Mouse (Mus musculus) intestine, embryonic 16.5 days (tissue): Measurements from ENCODE around the gene Cfap100. TPM values are rescaled to one million over a fixed set of nuclear protein-coding genes. Genes with fewer than 3 reads are reported as not detected.

Experiments used
- ATAC-seq: fragments of 200-750 bp; cut with Nextera tagmentation; 2 replicates; pipeline ENCODE4 v1.8.0; 2017; ENCODE audit warnings: moderate TSS enrichment, moderate library complexity
- H3K27ac ChIP-seq: fragments of 300-500 bp; sonication (generic); 2 replicates; pipeline ENCODE4 v1.5.1; 2014; ENCODE audit warnings: mild to moderate bottlenecking, low read length
- H3K27me3 ChIP-seq: fragments of 300-500 bp; sonication (generic); replicated peaks from 2 replicates; pipeline ENCODE4 v1.6.1; 2014; ENCODE audit warnings: low read length, control low read depth, mixed read lengths; ENCODE audit not compliant: control insufficient read depth, insufficient read depth
- H3K36me3 ChIP-seq: fragments of 300-500 bp; sonication (generic); 2 replicates; pipeline ENCODE4 v1.6.1; 2014; ENCODE audit warnings: low read length, control low read depth; ENCODE audit not compliant: control insufficient read depth, insufficient read depth
- H3K4me1 ChIP-seq: fragments of 300-500 bp; sonication (generic); 2 replicates; pipeline ENCODE4 v1.6.1; 2014; ENCODE audit warnings: low read length, control low read depth, mixed read lengths; ENCODE audit not compliant: control insufficient read depth, insufficient read depth
- H3K4me2 ChIP-seq: fragments of 300-500 bp; sonication (generic); 2 replicates; pipeline ENCODE4 v1.6.1; 2014; ENCODE audit warnings: low read depth, low read length, control low read depth
- H3K4me3 ChIP-seq: fragments of 300-500 bp; sonication (generic); 2 replicates; pipeline ENCODE4 v1.5.1; 2014; ENCODE audit warnings: mild to moderate bottlenecking, low read length
- H3K9ac ChIP-seq: fragments of 300-500 bp; sonication (generic); 2 replicates; pipeline ENCODE4 v1.6.1; 2014; ENCODE audit warnings: low read depth, low read length
- H3K9me3 ChIP-seq: fragments of 300-500 bp; sonication (generic); 2 replicates; pipeline ENCODE4 v1.6.1; 2016; ENCODE audit warnings: low read length, control low read depth; ENCODE audit not compliant: control insufficient read depth
- WGBS: fragments of 180-500 bp; shearing (Covaris S2); extraction: QIAGEN DNeasy Blood & Tissue Kit; methylation state at CpG from one replicate; pipeline ENCODE4 v1.1.7; 2014; 5-methylcytosine and 5-hydroxymethylcytosine counted together
- polyA plus RNA-seq: library from polyadenylated mRNA; unstranded; fragments of >200 nt; fragmentation: Nextera tagmentation; extraction: Ambion mirVana; gene quantifications from 2 replicates; pipeline ENCODE4 v1.2.1, GENCODE M21; 2015

The Cfap100 gene
- polyA plus RNA-seq, 1 experiment from 2014 or later, result 0.32 TPM

DNA sequence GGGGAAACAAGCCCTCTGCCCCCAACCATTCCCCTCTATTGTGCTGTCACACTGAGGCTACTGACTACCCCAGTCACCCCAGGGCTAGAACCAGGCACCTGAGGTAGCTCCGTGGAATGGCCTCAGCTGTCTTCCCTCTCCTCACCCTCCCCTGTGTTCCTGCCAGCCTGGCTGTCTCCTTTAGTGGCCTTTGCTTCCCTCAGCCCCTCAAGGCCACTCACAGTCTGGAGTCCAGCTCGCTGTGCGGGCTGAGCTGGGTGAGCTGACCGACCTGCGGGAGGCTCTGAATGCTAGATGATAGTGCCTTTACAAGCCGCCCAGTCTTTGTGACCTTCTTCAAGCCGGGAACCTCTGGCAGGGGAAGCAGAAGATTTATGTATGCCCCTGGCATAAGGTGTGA is 16.7 kb downstream of the Cfap100 start:
- Histone ChIP-seq H3K27me3 (no peaks in the 10 kb centered on the region), H3K36me3 (no peaks in the 10 kb centered on the region), H3K4me3 (no peak overlapping the region), H3K4me2 (no peak overlapping the region), H3K4me1 (no peaks in the 10 kb centered on the region), H3K27ac (no peak overlapping the region), H3K9me3 (no peaks in the 10 kb centered on the region), H3K9ac (no peak overlapping the region)
- peak; percentile 41; the same call in 1 of the 2 replicates for ATAC-seq
- 69% methylated on average over 7 of the region's 7 CpGs for WGBS

DNA sequence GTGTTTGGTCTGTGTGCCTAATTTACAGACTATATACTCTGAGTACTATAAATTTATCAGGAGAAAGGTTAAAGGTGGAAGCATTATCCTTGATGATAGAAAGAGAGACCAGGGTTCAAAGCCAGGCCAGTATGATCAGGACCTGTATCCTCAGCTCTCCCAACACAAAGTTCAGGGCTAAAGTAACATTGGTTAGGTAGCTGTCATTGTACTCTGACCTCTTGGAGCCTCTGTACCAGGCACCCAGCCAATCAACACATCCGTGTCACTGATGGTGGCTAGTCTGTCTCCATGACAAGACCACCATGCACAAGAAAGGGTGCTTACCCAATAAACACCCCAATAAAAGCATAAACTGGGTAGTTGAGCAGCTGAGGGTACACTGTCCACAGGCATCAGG is 17.6 kb downstream of the Cfap100 start:
- 65% methylated on average over 1 of the region's 1 CpGs for WGBS
- no peak overlapping the region for H3K4me2 ChIP-seq
- no peaks in the 10 kb centered on the region for H3K36me3 ChIP-seq
- no peak overlapping the region for H3K27ac ChIP-seq
- no peaks in the 10 kb centered on the region for H3K27me3 ChIP-seq
- no peak overlapping the region for H3K9ac ChIP-seq
- H3K4me1 ChIP-seq, result no peaks in the 10 kb centered on the region
- ATAC-seq, result no peak
- H3K9me3 ChIP-seq, result no peaks in the 10 kb centered on the region
- no peak overlapping the region for H3K4me3 ChIP-seq

DNA sequence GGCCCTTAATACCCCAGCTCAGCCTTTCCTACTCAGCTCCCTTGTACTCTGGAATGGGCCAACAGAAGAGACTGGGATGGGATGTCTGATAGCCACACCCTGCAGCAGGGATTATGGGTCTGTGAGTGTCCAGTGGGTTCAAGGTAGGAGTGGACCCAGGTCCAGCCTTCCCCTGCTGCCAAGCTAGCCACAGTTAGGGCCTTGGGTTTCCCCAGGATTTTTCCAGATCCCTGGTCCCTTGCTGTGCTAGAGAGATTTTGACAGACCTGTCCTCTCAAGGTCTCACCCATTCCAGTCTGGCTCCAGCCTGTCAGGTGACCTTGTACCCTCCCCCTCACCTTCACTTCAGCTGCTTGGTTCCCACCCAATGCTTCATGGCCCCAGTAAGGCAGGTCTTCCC is 20.0 kb downstream of the Cfap100 start:
- no peaks in the 10 kb centered on the region for H3K36me3 ChIP-seq
- H3K4me3 ChIP-seq, result no peak overlapping the region
- no peak overlapping the region for H3K4me2 ChIP-seq
- no peaks in the 10 kb centered on the region for H3K9me3 ChIP-seq
- no peak overlapping the region for H3K9ac ChIP-seq
- no peaks in the 10 kb centered on the region for H3K4me1 ChIP-seq
- H3K27me3 ChIP-seq, result no peaks in the 10 kb centered on the region
- ATAC-seq, result peak; percentile 58
- no peak overlapping the region for H3K27ac ChIP-seq

DNA sequence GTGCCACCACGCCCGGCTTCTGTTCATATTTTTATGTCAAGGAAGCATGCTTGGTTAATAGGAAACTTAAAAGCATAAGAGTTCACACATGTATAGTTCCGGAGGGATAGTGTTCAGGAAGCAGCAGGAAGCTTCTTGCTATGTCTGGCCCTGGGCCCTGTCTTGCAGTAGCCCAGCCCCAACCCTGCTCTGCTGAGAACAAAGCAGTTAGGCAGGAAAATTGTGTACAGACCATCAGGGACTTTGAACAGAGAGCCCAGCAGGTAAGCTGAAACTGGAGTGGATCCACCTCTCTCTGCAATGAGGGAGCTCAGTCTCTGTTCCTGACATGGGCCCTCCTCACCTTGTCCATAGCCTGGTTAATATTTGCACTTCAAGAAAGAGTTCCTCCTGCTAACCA is 31.3 kb downstream of the Cfap100 start:
- Histone ChIP-seq H3K27me3 (no peaks in the 10 kb centered on the region), H3K27ac (peak overlapping the region; percentile 55), H3K4me3 (no peak overlapping the region), H3K9me3 (no peaks in the 10 kb centered on the region), H3K4me1 (no peaks in the 10 kb centered on the region; the same call in 1 of the 2 replicates), H3K4me2 (no peak overlapping the region), H3K9ac (no peak overlapping the region), H3K36me3 (peaks cover 11% of the 10 kb centered on the region)
- peak; percentile 87 for ATAC-seq
- WGBS, result 76% methylated on average over 3 of the region's 3 CpGs

DNA sequence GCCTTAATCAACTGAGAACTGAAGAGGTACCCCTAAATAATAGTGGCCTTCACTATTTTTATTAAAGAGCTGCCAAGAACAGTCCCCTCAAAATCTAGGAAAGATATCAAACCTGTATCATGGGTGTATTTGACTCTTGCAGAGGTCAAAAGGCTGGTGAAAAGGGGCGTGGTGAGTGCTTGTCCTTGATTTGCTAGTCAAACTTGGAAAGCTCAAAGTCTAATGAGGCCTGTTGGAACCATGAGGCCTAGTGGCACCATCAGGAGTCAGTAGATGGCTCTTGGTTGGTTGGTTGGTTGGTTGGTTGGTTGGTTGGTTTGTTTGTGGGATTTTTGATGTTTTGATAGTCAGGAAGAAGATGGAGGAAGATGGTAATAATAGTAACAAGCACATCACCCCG is 32.8 kb downstream of the Cfap100 start:
- Histone ChIP-seq H3K4me3 (no peak overlapping the region), H3K27me3 (no peaks in the 10 kb centered on the region), H3K4me2 (no peak overlapping the region), H3K27ac (no peak overlapping the region), H3K9me3 (no peaks in the 10 kb centered on the region), H3K9ac (no peak overlapping the region), H3K36me3 (peaks cover 12% of the 10 kb centered on the region), H3K4me1 (no peaks in the 10 kb centered on the region; the same call in 1 of the 2 replicates)
- 92% methylated on average over 2 of the region's 2 CpGs for WGBS
- no peak for ATAC-seq

GRCm38 (mm10) chr6:90393948-90394347 is 34.6 kb downstream of the Cfap100 start:
- peaks cover 9% of the 10 kb centered on the region for H3K36me3 ChIP-seq
- no peaks in the 10 kb centered on the region for H3K9me3 ChIP-seq
- H3K4me2 ChIP-seq, result no peak overlapping the region
- H3K27me3 ChIP-seq, result no peaks in the 10 kb centered on the region
- 50% methylated on average over 3 of the region's 3 CpGs for WGBS
- no peak overlapping the region for H3K9ac ChIP-seq
- H3K27ac ChIP-seq, result no peak overlapping the region
- no peak overlapping the region for H3K4me3 ChIP-seq
- peak; percentile 57 for ATAC-seq
- no peaks in the 10 kb centered on the region; the same call in 1 of the 2 replicates for H3K4me1 ChIP-seq

GRCm38 (mm10) chr6:90390629-90391028 is 38.0 kb downstream of the Cfap100 start:
- Histone ChIP-seq H3K27me3 (no peaks in the 10 kb centered on the region), H3K4me1 (no peaks in the 10 kb centered on the region; the same call in 1 of the 2 replicates), H3K4me3 (no peak overlapping the region), H3K9ac (no peak overlapping the region), H3K4me2 (no peak overlapping the region), H3K9me3 (no peaks in the 10 kb centered on the region), H3K27ac (no peak overlapping the region), H3K36me3 (peaks cover 6% of the 10 kb centered on the region)
- ATAC-seq, result no peak
- WGBS, result 88% methylated on average over 4 of the region's 4 CpGs

DNA sequence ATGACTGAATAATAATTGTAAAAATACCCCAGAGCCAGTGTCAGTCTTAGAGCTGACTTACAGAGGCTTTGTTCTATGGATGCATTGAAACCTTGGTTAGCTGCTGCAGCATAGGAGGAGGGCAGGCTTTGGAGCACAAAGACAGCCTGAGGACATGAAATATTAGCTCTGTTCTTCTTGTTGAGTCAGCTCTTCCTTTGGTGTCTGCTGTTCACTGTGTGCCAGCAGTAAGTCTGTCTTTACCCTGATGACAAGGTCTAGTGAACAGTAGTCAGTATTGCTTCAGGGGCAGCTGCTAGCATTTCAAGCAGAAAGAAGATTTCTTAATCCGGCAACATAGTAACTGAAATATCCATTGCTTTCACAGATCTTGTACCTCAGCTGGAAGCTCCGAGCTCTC is 47.1 kb downstream of the Cfap100 start:
- Histone ChIP-seq H3K27me3 (no peaks in the 10 kb centered on the region), H3K4me1 (no peaks in the 10 kb centered on the region), H3K4me2 (no peak overlapping the region), H3K27ac (no peak overlapping the region), H3K9me3 (no peaks in the 10 kb centered on the region), H3K4me3 (no peak overlapping the region), H3K9ac (no peak overlapping the region), H3K36me3 (peaks cover 21% of the 10 kb centered on the region)
- 92% methylated on average over 2 of the region's 2 CpGs for WGBS
- ATAC-seq, result no peak

GRCm38 (mm10) chr6:90377708-90378107 is 50.9 kb downstream of the Cfap100 start:
- no peak overlapping the region for H3K4me3 ChIP-seq
- peaks cover 25% of the 10 kb centered on the region for H3K36me3 ChIP-seq
- no peaks in the 10 kb centered on the region for H3K27me3 ChIP-seq
- H3K4me1 ChIP-seq, result no peaks in the 10 kb centered on the region
- no peak for ATAC-seq
- no peaks in the 10 kb centered on the region for H3K9me3 ChIP-seq
- 95% methylated on average over 2 of the region's 2 CpGs for WGBS
- no peak overlapping the region for H3K4me2 ChIP-seq
- no peak overlapping the region for H3K9ac ChIP-seq
- no peak overlapping the region for H3K27ac ChIP-seq

DNA sequence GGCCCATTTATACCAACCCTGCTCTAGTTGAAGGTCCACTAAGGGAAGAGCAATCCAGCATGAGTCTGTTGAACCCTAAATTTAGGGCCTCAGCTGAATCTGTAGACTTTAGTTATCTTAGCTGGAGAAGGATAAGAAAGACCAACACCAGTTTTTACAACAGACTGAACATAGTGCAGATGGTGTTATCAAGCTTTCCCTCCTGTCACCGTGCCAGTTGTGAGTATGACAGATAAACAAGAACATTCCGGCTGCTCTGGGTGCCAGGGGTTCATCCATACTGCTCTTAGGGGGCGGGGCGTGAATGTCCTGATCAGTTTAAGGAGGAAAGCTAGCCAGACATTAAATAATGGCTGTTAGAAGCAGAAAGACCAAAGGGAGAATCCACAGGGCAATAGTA is 54.0 kb downstream of the Cfap100 start:
- H3K4me3 ChIP-seq, result no peak overlapping the region
- no peaks in the 10 kb centered on the region for H3K27me3 ChIP-seq
- no peak overlapping the region for H3K9ac ChIP-seq
- H3K9me3 ChIP-seq, result no peaks in the 10 kb centered on the region
- peak; percentile 42; the same call in 1 of the 2 replicates for ATAC-seq
- peaks cover 15% of the 10 kb centered on the region for H3K4me1 ChIP-seq
- 71% methylated on average over 4 of the region's 4 CpGs for WGBS
- H3K27ac ChIP-seq, result no peak overlapping the region
- peaks cover 16% of the 10 kb centered on the region for H3K36me3 ChIP-seq
- no peak overlapping the region for H3K4me2 ChIP-seq
